Mouse (Mus musculus): ENCODE data around the gene Gpx6. TPM values are rescaled to one million over a fixed set of nuclear protein-coding genes. Genes with fewer than 3 reads are reported as not detected.

The Gpx6 gene
- polyA plus RNA-seq (2014; fragmentation: Nextera tagmentation; extraction: Ambion mirVana), result not detected in 2 replicates

DNA sequence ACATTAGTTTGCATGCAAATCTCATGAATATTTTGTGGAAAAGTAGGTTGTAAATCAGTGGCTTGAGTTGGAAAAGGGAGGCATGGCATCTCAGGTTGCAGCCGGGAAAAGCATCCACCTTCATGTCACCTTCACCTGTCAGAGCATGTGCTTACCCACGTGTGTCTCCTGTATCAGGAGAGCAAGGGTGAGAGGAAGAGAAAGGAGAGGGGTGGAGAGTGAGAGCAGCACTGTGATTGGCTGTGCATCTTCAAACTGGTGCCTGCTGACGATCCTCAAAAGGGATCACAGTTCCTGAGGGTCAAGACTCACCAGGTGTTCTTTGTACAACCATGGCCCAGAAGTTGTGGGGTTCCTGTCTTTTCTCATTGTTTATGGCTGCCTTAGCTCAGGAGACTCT is at the start of gene Gpx6:
TSS of gene Gpx6 (plus strand) at position 200 of the 400 bp plus-strand sequence.
- Histone ChIP-seq H3K36me3 (ENCODE audit: control insufficient read depth, insufficient read depth, low read length) (no peaks in the 10 kb centered on the region), H3K4me3 (ENCODE audit: low read depth, low read length) (no peak within 1 kb of the TSS), H3K9me3 (replicated peaks; ENCODE audit: control insufficient read depth, low read length) (no peaks in the 10 kb centered on the region), H3K4me2 (no peak within 1 kb of the TSS), H3K4me1 (ENCODE audit: control insufficient read depth, insufficient read depth, low read length) (no peaks in the 10 kb centered on the region), H3K9ac (ENCODE audit: low read depth, low read length) (no peak within 1 kb of the TSS), H3K27ac (ENCODE audit: low read depth, low read length) (no peak within 1 kb of the TSS), H3K27me3 (ENCODE audit: control insufficient read depth, insufficient read depth, low read length) (no peaks in the 10 kb centered on the region)
- no peak for ATAC-seq (replicated peaks; ENCODE audit: insufficient number of reproducible peaks, low FRiP score, low TSS enrichment)
- WGBS (ENCODE audit: insufficient replicate concordance), result 18% methylated on average over 3 of the region's 3 CpGs

DNA sequence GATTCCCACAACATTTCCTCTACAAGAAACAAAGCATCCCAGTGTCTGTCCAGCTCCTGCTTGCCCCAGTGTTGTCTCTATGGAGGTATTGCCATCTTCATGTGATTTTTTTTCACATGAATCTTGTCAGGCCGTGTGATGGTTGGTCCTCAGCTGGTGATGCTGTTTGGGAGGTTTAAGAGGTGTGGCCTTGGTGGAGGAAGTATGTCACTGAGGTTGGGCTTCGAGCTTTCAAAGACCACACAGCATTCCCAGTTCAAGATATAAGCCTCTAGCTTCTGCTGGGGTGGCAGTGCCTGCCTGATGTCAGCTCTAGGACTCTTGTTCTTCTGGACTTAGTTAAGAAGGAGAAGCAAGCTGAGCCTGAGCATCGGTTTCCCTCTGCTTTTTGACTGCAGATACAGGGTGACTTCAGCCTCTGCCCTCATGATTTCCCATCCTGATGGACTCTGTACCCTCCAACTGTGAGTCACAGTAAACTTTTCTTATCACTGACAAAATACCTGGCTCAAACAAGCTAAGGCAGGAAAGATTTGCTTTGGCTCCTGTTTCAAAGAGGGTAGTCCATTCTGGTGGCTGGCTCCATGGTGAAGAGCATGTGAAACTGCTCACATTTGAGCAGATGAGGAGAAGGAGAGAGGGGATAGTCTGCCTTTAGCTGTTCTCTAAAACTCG is 49.0 kb upstream of the Gpx6 start:
- H3K4me1 ChIP-seq (ENCODE audit: control insufficient read depth, insufficient read depth, low read length), result peaks cover 2% of the 10 kb centered on the region; the same call in 1 of the 2 replicates
- no peaks in the 10 kb centered on the region for H3K27me3 ChIP-seq (ENCODE audit: control insufficient read depth, insufficient read depth, low read length)
- no peaks in the 10 kb centered on the region for H3K36me3 ChIP-seq (ENCODE audit: control insufficient read depth, insufficient read depth, low read length)
- no peak overlapping the region for H3K4me3 ChIP-seq (ENCODE audit: low read depth, low read length)
- no peaks in the 10 kb centered on the region for H3K9me3 ChIP-seq (replicated peaks; ENCODE audit: control insufficient read depth, low read length)
- ATAC-seq (replicated peaks; ENCODE audit: insufficient number of reproducible peaks, low FRiP score, low TSS enrichment), result no peak
- H3K27ac ChIP-seq (ENCODE audit: low read depth, low read length), result no peak overlapping the region
- no peak overlapping the region for H3K9ac ChIP-seq (ENCODE audit: low read depth, low read length)
- H3K4me2 ChIP-seq, result peak overlapping the region; percentile 55
- WGBS (ENCODE audit: insufficient replicate concordance), result 60% methylated on average over 4 of the region's 4 CpGs

DNA sequence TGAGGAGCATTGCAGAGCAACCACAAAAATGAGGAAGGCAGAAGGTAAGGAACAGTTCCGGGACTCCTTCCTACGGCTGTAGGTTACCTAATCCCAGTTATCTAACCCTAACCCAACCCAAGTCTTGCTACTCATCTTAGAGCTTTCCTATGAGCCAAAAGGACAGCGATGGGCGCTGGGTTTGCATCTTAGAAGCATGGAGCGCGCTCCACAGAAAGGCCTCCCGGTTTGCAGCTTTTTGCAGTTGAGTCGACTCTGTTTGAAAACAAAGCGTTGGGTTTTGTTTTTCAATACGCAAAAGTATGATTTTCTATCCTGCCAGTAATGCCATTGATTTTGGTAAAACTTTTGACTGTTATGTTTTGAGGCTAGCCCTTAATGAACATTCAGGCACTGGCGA is 48.0 kb upstream of the Gpx6 start:
- no peak overlapping the region for H3K27ac ChIP-seq (ENCODE audit: low read depth, low read length)
- H3K4me2 ChIP-seq, result peak overlapping the region; percentile 55
- ATAC-seq (replicated peaks; ENCODE audit: insufficient number of reproducible peaks, low FRiP score, low TSS enrichment), result no peak
- H3K27me3 ChIP-seq (ENCODE audit: control insufficient read depth, insufficient read depth, low read length), result no peaks in the 10 kb centered on the region
- H3K4me1 ChIP-seq (ENCODE audit: control insufficient read depth, insufficient read depth, low read length), result peaks cover 1% of the 10 kb centered on the region; the same call in 1 of the 2 replicates
- peak overlapping the region; percentile 49 for H3K4me3 ChIP-seq (ENCODE audit: low read depth, low read length)
- H3K9me3 ChIP-seq (replicated peaks; ENCODE audit: control insufficient read depth, low read length), result no peaks in the 10 kb centered on the region
- H3K9ac ChIP-seq (ENCODE audit: low read depth, low read length), result peak overlapping the region; percentile 65
- WGBS (ENCODE audit: insufficient replicate concordance), result 2% methylated on average over 11 of the region's 11 CpGs
- H3K36me3 ChIP-seq (ENCODE audit: control insufficient read depth, insufficient read depth, low read length), result no peaks in the 10 kb centered on the region

DNA sequence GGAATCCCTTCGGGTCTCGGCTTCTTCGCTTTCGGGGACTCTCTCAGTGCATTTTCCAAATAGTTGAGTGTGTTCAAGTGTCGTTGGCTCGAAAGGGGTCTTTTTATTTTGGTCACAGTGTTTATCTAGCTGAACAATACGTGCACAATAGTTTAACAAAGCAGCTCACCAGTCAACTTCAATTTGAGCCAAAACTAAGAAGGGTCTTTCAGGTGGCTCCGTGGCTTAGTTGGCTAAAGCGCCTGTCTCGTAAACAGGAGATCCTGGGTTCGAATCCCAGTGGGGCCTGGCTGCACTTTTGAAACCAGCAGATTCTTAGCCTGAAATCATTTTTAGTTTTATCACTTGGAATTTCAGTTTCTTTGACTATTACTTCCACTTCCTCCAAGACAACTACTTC is 47.6 kb upstream of the Gpx6 start:
- WGBS (ENCODE audit: insufficient replicate concordance), result 1% methylated on average over 11 of the region's 11 CpGs
- Histone ChIP-seq H3K4me1 (ENCODE audit: control insufficient read depth, insufficient read depth, low read length) (no peaks in the 10 kb centered on the region; the same call in 1 of the 2 replicates), H3K9ac (ENCODE audit: low read depth, low read length) (peak overlapping the region; percentile 65), H3K4me2 (peak overlapping the region; percentile 55), H3K27ac (ENCODE audit: low read depth, low read length) (no peak overlapping the region), H3K36me3 (ENCODE audit: control insufficient read depth, insufficient read depth, low read length) (no peaks in the 10 kb centered on the region), H3K4me3 (ENCODE audit: low read depth, low read length) (peak overlapping the region; percentile 49), H3K27me3 (ENCODE audit: control insufficient read depth, insufficient read depth, low read length) (no peaks in the 10 kb centered on the region), H3K9me3 (replicated peaks; ENCODE audit: control insufficient read depth, low read length) (no peaks in the 10 kb centered on the region)
- ATAC-seq (replicated peaks; ENCODE audit: insufficient number of reproducible peaks, low FRiP score, low TSS enrichment), result no peak

DNA sequence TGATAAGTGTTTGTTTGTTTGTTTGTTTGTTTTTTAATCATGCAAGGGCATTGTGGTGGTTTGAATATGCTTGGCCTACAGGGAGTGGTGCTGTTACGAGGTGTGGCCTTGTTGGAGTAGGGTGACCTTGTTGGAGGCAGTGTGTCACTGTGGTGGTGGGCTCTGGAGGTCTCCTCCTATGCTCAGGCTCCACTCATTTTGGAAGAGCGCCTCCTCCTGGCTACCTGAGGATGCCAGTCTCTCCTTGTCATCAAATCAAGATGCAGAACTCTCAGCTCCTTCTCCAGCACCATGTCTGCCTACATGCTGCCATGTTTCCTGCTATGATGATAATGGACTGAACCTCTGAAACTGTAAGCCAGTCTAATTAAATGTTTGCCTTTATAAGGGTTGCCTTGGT is 46.2 kb upstream of the Gpx6 start:
- no peak overlapping the region for H3K27ac ChIP-seq (ENCODE audit: low read depth, low read length)
- WGBS (ENCODE audit: insufficient replicate concordance), result 54% methylated on average over 2 of the region's 2 CpGs
- no peak overlapping the region for H3K4me3 ChIP-seq (ENCODE audit: low read depth, low read length)
- no peaks in the 10 kb centered on the region for H3K36me3 ChIP-seq (ENCODE audit: control insufficient read depth, insufficient read depth, low read length)
- ATAC-seq (replicated peaks; ENCODE audit: insufficient number of reproducible peaks, low FRiP score, low TSS enrichment), result no peak
- H3K9ac ChIP-seq (ENCODE audit: low read depth, low read length), result no peak overlapping the region
- H3K4me2 ChIP-seq, result no peak overlapping the region
- H3K27me3 ChIP-seq (ENCODE audit: control insufficient read depth, insufficient read depth, low read length), result no peaks in the 10 kb centered on the region
- H3K9me3 ChIP-seq (replicated peaks; ENCODE audit: control insufficient read depth, low read length), result no peaks in the 10 kb centered on the region
- H3K4me1 ChIP-seq (ENCODE audit: control insufficient read depth, insufficient read depth, low read length), result no peaks in the 10 kb centered on the region; the same call in 1 of the 2 replicates

DNA sequence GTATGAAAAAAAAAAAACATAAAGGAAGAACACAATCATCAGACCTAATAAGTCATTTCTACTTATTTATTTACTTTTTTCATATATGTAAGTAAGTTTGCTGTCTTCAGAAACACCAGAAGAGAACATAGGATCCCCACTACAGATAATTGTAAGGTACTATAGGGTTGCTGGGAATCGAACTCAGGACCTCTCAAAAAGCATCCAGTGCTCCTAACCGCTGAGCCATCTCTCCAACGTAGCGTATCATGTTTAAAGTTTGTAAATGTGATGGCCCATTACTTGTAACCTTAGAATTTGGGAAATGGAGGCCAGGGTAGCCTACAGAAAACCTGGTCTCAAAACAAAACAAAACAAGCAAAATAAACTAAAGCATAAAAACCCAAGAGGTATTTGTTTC is 44.4 kb upstream of the Gpx6 start:
- H3K4me2 ChIP-seq, result peak overlapping the region; percentile 58
- H3K4me1 ChIP-seq (ENCODE audit: control insufficient read depth, insufficient read depth, low read length), result no peaks in the 10 kb centered on the region; the same call in 1 of the 2 replicates
- no peak overlapping the region for H3K27ac ChIP-seq (ENCODE audit: low read depth, low read length)
- H3K4me3 ChIP-seq (ENCODE audit: low read depth, low read length), result 0 out of 2 replicates have a peak overlapping the region, but pooled peaks have one; percentile 25
- H3K36me3 ChIP-seq (ENCODE audit: control insufficient read depth, insufficient read depth, low read length), result no peaks in the 10 kb centered on the region
- H3K27me3 ChIP-seq (ENCODE audit: control insufficient read depth, insufficient read depth, low read length), result no peaks in the 10 kb centered on the region
- no peak overlapping the region for H3K9ac ChIP-seq (ENCODE audit: low read depth, low read length)
- WGBS (ENCODE audit: insufficient replicate concordance), result 13% methylated on average over 4 of the region's 4 CpGs
- ATAC-seq (replicated peaks; ENCODE audit: insufficient number of reproducible peaks, low FRiP score, low TSS enrichment), result no peak
- H3K9me3 ChIP-seq (replicated peaks; ENCODE audit: control insufficient read depth, low read length), result no peaks in the 10 kb centered on the region

DNA sequence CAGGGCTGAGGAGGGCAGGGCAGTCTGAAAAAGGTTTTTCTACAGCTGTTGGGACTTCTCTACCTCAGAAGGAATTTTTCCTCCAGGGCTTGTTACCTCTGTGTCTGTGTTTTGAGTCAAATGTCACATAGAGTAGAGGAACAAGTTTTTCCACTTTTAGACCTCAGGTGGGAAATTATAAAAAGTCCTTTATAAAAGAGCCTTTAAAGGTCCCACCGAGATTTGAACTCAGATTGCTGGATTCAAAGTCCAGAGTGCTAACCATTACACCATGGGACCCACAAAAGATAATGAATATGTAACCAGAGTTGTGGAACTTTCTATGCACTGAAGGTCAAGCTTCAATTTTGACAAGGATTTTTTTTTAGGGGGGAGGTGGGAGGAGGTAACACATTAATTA is 43.7 kb upstream of the Gpx6 start:
- H3K4me1 ChIP-seq (ENCODE audit: control insufficient read depth, insufficient read depth, low read length), result no peaks in the 10 kb centered on the region; the same call in 1 of the 2 replicates
- WGBS (ENCODE audit: insufficient replicate concordance), result 11% methylated on average over 1 of the region's 1 CpGs
- no peak for ATAC-seq (replicated peaks; ENCODE audit: insufficient number of reproducible peaks, low FRiP score, low TSS enrichment)
- H3K9me3 ChIP-seq (replicated peaks; ENCODE audit: control insufficient read depth, low read length), result no peaks in the 10 kb centered on the region
- no peaks in the 10 kb centered on the region for H3K36me3 ChIP-seq (ENCODE audit: control insufficient read depth, insufficient read depth, low read length)
- H3K4me3 ChIP-seq (ENCODE audit: low read depth, low read length), result peak overlapping the region; percentile 25
- H3K4me2 ChIP-seq, result peak overlapping the region; percentile 58
- 0 out of 2 replicates have a peak overlapping the region, but pooled peaks have one; percentile 16 for H3K9ac ChIP-seq (ENCODE audit: low read depth, low read length)
- no peaks in the 10 kb centered on the region for H3K27me3 ChIP-seq (ENCODE audit: control insufficient read depth, insufficient read depth, low read length)
- H3K27ac ChIP-seq (ENCODE audit: low read depth, low read length), result no peak overlapping the region

DNA sequence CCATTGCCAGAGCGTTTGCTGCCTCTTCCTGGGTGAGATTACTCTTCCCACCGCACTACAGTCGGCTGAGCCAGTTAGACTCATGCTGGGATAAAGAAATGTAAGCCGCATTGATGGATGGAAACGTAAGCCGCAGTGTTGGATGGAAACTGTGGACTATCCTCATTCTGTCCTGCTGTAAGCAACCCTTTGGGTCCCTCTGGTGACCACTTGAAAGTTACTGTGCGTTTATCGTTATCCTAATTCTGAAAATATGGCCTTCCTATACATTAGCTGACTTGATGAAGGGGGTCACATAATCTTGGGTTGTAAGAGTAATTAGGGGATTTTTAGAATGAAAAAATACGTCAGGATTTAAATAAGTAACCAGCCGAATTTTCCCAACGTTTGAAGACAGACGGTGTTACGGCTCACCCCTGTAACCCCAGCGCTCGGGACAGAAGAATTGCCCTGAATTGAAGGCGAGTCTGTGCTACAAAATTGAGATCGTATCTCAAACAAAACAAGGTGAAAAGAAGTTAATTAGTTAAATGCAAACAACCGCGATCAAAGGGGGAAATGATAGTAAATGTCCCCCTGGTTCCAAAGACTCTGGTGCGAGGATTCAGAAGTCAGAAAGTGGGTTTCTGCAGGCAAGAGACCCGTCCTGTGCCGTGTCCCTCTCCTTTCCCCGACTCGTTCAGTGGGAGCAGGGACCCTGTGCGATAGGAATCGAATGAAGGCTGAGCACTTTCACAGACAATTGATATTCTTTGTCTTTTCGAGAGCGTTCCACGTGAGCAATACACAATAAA is 36.7 kb upstream of the Gpx6 start:
- ATAC-seq (replicated peaks; ENCODE audit: insufficient number of reproducible peaks, low FRiP score, low TSS enrichment), result peak; percentile 44; the same call in 1 of the 2 replicates
- Histone ChIP-seq H3K9me3 (replicated peaks; ENCODE audit: control insufficient read depth, low read length) (no peaks in the 10 kb centered on the region), H3K9ac (ENCODE audit: low read depth, low read length) (peak overlapping the region; percentile 50; the same call in 1 of the 2 replicates), H3K36me3 (ENCODE audit: control insufficient read depth, insufficient read depth, low read length) (no peaks in the 10 kb centered on the region), H3K4me3 (ENCODE audit: low read depth, low read length) (peak overlapping the region; percentile 67), H3K27me3 (ENCODE audit: control insufficient read depth, insufficient read depth, low read length) (no peaks in the 10 kb centered on the region), H3K27ac (ENCODE audit: low read depth, low read length) (no peak overlapping the region), H3K4me1 (ENCODE audit: control insufficient read depth, insufficient read depth, low read length) (no peaks in the 10 kb centered on the region), H3K4me2 (peak overlapping the region; percentile 79)
- under 1% methylated on average over 29 of the region's 29 CpGs for WGBS (ENCODE audit: insufficient replicate concordance)

Data from heart, embryonic 11.5 days (tissue).